Mouse (Mus musculus) kidney, adult 2 months (tissue): ENCODE results near the gene Prl8a8.

Experiments
- CTCF ChIP-seq: fragments of 200-500 bp; conservative IDR thresholded peaks from 2 replicates; pipeline ENCODE4 v1.5.1; 2011; ENCODE audit warnings: low read depth, mild to moderate bottlenecking, control low read depth, low read length, moderate library complexity, mixed read lengths; ENCODE audit not compliant: insufficient read depth, insufficient read length
- POLR2A ChIP-seq: fragments of 200-500 bp; IDR thresholded peaks from one replicate; pipeline ENCODE4 v1.6.1; 2011; ENCODE audit warnings: low read depth, low read length, control low read depth

- TF ChIP-seq CTCF, result no peak
- TF ChIP-seq POLR2A, result no peak
Measured at GRCm38 (mm10) chr13:27523156-27523555, 10.1 kb upstream of the Prl8a8 start.
